Mouse (Mus musculus) E14TG2a.4 (cell line): ENCODE data around the gene Ywhab.

Experiments
- CTCF ChIP-seq: conservative IDR thresholded peaks from 2 replicates; pipeline ENCODE4 v1.5.1; 2014; ENCODE audit warnings: low read length
- NANOG ChIP-seq: IDR thresholded peaks from 2 replicates; pipeline ENCODE4 v1.6.1; 2014; ENCODE audit warnings: borderline replicate concordance, low read length, mixed read lengths
- POU5F1 ChIP-seq: IDR thresholded peaks from 2 replicates; pipeline ENCODE4 v1.6.1; 2014; ENCODE audit warnings: low read length, borderline replicate concordance

GRCm38 (mm10) chr2:164038407-164039028 lies 43.8 kb downstream of the Ywhab start:
- TF ChIP-seq CTCF (no peak), NANOG (no peak), POU5F1 (no peak)
